Mouse (Mus musculus) heart, adult 10 weeks (tissue): ENCODE results near the gene Apoc2. TPM values are rescaled to one million over a fixed set of nuclear protein-coding genes. Genes with fewer than 3 reads are reported as not detected.

Source experiments
- polyA plus RNA-seq: library from polyadenylated mRNA; stranded (reverse); fragments of 350-450 nt; fragmentation: Illumina TruSeq; extraction: RNeasy Lipid Tissue Mini Kit (QIAGEN cat#74804); gene quantifications from one replicate; pipeline ENCODE4 v1.2.3, GENCODE M21; 2014; ENCODE audit warnings: low read depth, low replicate concordance

Gene Apoc2
- polyA plus RNA-seq = 1.0 TPM

DNA sequence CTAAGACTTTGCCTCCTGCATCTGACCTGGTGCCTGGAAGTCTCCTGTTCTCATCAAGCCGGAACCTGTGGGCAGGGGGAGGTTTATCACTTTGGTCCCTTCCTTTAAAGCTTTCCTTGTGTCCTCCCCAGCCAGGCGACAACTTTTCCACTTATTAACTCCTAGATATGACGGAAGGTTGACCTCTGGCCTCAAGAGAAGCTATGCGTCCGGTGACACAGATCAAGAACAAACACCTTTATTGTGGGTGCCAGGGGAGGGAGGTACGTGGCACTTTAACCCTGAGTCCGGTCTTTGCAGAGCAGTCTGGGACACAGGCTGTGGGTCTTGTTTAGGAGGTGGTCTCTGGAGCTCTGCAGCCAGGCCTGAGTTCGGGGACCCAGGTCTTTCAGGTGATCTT lies at the start of gene Apoc2:
Gene Apoc2, minus strand, starts transcription at position 70 of the 400 bp plus-strand sequence.

DNA sequence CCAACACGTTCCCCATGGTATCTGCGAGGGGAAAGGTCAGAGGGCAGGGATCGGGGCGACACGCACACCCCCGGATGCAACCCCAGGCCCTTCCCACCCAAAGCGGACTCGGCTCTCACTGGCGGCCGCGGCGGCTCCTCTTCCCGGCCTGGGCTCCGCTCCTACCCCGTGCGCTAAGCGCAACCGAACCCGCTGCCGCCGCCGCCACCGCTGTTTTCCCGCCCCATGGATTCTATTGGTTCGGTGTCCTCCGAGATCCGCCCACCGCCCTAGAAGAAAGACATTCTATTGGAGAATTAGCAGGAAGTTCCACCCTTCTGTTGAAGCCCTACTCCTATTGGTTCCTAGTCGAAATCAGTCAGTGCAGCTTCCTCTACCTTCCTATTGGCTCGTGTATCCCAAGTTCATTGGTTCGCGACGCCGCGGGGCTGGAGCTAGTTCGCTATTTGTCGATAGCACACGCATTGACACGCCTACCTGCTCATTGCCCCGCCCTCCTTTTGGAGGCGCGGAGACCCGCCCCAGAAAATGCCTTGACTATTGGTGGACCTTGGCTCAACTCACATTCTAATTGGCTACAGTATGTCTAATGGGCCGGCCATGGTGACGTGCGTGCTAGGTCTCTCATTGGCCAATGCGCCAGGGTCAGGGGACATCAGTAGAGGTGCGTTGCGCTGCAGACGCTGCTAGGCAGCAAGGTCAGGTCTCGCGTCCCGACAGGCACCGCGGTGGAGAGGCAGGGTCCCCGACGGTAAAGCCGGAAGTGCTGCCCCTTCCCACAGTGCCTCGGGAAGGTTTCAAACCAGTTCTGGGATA lies 37.7 kb upstream of the Apoc2 start, which contains the start of gene Tomm40:
Gene Tomm40, minus strand, starts transcription at position 200 of the 816 bp plus-strand sequence.

DNA sequence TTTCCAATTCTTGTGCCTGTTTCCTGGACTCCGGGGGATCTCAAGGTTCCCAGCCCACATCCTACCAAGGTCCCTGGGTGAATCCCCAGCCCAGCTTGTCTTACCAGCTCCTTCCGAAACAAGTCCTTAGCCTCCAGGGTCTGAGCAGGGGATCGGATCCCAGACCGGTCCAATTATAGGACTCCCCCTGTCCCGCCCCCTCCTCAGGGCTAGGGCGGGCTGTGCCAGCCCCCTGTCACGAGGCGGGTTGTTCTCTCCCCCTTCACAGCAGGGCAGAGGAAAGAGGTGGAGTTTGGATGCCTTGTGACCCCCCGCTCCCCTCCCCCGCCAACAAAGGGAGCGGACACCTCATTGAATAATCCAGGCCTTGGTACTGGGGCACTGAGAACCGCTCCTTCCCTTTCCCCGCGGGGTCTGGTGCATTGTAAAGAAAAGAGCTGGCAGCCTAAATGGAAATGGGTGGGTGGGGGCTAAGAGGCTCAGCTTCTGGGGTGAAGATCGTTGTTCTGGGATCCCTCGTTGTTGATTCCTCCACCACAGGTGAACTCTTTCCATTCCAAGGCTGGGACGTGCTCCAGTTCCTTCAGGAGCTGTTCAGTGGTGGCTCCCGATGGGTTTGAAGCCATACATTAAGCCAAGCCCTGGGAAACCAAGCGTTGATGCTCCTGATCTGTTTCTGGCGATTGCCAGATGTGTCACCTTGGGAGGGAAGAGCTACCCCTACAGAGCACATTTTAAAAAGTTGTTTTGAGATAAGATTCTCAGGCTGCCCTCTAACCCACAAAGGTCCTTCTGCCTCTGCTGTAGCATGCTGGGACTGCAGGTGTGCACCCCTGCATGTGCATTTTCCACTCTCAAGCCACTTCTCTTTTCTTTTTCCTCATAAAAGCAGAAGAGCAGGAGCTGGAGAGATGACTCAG lies 21.4 kb upstream of the Apoc2 start, which contains the start of gene Apoe:
Gene Apoe, minus strand, starts transcription at position 282 of the 920 bp plus-strand sequence.

DNA sequence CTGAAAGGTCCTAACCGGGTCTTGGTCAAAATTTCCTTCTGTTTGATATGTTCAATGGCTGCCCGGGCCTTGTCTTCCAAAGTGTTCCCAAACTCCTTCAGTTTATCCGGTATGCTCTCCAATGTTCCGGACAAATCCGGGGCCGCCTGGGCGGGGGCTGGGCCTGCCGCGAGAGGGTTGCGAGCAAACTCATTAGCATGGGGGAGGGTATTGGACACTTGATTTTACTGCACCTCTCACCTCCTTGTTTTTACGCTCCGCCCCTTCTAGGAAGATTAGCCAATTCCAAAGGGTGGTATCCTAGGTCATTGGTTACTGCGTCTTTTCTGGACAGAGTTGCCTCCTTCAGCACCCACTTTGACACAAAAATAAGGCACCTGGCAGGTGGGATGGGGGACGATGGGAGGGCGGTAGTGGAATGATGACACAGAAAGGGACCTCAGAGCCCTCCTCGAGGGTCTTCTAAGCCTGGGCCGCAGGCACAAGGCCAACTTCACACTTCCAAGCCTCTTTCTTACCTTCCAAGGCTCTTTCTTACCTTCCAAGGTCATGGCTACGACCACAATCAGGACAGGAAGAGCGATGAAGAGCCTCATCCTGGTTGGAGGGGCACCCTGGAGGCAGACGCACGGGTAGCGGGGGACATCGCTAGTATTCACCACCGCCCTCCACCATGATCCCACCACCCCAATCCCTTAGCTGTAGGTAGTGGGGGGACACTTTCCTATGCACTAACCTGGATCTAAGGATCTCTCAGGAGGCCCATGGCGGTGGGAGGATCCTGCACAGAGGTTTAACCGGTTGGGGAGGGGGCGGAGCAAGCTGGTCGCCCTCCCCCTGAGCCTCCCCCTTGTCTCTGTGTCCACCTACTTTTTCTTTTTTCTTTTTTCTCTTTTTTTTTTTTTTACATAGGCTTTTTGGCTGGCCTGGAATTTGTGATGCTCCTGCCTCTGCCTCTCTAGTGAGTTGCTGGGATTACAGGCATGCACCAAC lies 14.4 kb upstream of the Apoc2 start, which contains the start of gene Apoc1:
Gene Apoc1, minus strand, starts transcription at position 788 of the 993 bp plus-strand sequence.

DNA sequence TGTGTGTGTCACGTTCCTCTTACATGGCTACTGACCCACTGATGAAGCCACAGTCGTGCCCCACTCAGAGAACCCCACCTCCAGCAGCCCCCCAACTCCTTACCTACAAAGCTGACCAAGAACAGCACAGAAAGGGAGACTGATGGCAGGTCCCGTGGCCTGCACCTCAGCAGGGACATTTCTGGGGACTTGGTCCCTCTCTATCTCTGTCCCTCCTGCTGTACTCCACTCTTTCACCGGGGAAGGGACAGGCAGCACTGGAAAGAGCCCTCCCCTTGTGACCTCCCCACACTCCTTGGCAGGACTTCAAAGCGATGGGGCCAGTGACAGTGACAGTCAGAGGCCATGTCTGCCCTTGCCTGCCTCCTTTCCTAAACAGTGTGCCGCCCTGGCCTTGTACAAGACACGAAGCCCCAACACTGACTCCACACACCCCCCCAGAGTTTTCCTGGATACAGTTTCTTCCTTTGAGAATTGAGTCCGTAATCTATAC lies 3.5 kb upstream of the Apoc2 start, which contains the start of the genes Gm44805 and Apoc4:
Gene Gm44805, minus strand, starts transcription at position 222 of the 493 bp plus-strand sequence.
Gene Apoc4, minus strand, starts transcription at position 278 of the 493 bp plus-strand sequence.

DNA sequence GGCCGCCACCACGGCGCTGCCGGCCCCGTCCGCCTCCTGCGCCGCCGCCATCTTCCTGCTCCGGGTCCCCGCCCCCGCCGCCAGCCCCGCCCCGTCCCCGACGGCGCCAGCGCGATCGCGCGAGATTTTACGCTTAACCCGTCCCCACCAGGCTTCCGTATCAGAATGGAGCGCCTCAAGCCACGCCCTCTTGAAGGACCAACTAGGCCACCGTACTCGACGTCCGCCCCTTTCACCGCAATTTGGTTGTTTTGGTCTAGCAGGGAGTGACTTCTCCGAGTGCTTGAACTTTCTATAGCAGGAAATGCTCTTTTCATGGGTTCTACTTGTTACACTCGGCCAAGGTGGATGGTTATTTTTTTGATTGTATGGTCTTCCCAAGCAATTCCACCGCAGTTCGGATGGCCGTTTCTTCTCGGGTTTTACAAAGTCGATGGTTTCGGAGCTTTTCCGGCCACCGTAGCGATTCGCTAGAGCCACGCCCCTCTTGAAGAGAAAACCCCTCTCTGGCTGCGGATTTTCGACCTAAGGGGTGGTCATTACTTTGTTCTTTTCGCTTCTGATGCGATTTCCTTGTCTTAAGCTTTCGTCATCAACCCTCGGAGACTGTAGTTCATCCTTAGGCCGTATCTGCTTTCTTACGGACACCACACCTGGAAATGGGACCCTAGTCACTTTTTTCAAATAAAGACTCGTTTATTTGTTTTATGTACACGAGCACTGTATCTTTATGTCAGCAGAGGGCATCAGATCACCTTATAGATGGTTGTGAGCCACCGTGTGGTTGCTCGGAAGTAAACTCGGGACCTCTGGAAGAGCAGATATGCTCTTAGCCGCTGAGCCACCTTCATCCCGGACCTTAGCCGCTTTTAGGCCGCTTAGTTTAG lies 12.5 kb downstream of the Apoc2 start, which contains the start of gene Clptm1:
Gene Clptm1, minus strand, starts transcription at position 79 of the 887 bp plus-strand sequence.

DNA sequence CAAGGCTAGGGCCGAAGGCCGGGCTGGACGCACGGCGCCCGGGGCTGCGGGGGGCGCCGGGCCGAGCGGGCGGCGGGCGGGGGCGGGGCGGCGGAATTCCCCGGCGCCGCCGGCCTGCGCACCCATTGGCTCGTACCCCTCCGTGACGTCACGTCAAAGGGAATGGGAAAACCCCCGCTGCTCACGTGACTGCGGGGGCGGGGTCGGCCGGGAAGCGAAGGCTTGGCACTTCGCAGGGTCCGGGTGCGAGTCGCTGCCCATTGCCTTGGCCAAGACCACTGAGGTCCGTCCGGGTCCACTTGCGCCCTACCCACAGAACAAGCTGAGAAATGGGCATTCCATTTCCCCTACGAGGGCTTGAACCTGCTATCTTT lies 48.4 kb downstream of the Apoc2 start, which contains the start of gene Relb:
Gene Relb, minus strand, starts transcription at position 78 of the 374 bp plus-strand sequence.

Other genes with a start within 250 kb of the Apoc2 start
- gene Mark4, start 219.1 kb downstream of the Apoc2 start, polyA plus RNA-seq = 16.4 TPM
- gene Exoc3l2, start 214.6 kb downstream of the Apoc2 start, polyA plus RNA-seq = 1.4 TPM
- gene Bloc1s3, start 169.6 kb downstream of the Apoc2 start, polyA plus RNA-seq = 2.7 TPM
- gene Trappc6a, start 169.5 kb downstream of the Apoc2 start, polyA plus RNA-seq = 23.6 TPM
- gene Nkpd1, start 160.1 kb downstream of the Apoc2 start, polyA plus RNA-seq = not detected
- gene Ppp1r37, start 114.9 kb downstream of the Apoc2 start, polyA plus RNA-seq = 69.0 TPM
- gene Zfp296, start 100.7 kb downstream of the Apoc2 start, polyA plus RNA-seq = 1.1 TPM
- gene Gemin7, start 100.3 kb downstream of the Apoc2 start, polyA plus RNA-seq = 53.3 TPM
- gene Clasrp, start 73.5 kb downstream of the Apoc2 start, polyA plus RNA-seq = 35.4 TPM
- gene Relb, start 48.5 kb downstream of the Apoc2 start, polyA plus RNA-seq = 8.3 TPM
- 73.7 TPM for gene Clptm1, start 12.9 kb downstream of the Apoc2 start, polyA plus RNA-seq
- gene Gm44805, start 3.5 kb upstream of the Apoc2 start, polyA plus RNA-seq = not detected
- 3.5 TPM for gene Apoc4, start 3.5 kb upstream of the Apoc2 start, polyA plus RNA-seq
- gene Apoc1, start 14.7 kb upstream of the Apoc2 start, polyA plus RNA-seq = 21.5 TPM
- 747 TPM for gene Apoe, start 21.2 kb upstream of the Apoc2 start, polyA plus RNA-seq
- 73.7 TPM for gene Tomm40, start 37.5 kb upstream of the Apoc2 start, polyA plus RNA-seq
- 32.1 TPM for gene Nectin2, start 72.5 kb upstream of the Apoc2 start, polyA plus RNA-seq
- gene Bcam, start 93.1 kb upstream of the Apoc2 start, polyA plus RNA-seq = 183 TPM
- gene Cblc, start 118.9 kb upstream of the Apoc2 start, polyA plus RNA-seq = 0.45 TPM
- gene Bcl3, start 144.8 kb upstream of the Apoc2 start, polyA plus RNA-seq = 5.8 TPM
- not detected for gene Gm19345, start 174.1 kb upstream of the Apoc2 start, polyA plus RNA-seq
- gene Ceacam16, start 183.4 kb upstream of the Apoc2 start, polyA plus RNA-seq = not detected
- not detected for gene Ceacam19, start 210.0 kb upstream of the Apoc2 start, polyA plus RNA-seq
- gene Pvr, start 243.2 kb upstream of the Apoc2 start, polyA plus RNA-seq = 37.7 TPM